Mouse (Mus musculus) erythroblast, embryonic 14.5 days (primary cell): ENCODE data around the gene Tgfbr1. TPM values are rescaled to one million over a fixed set of nuclear protein-coding genes. Genes with fewer than 3 reads are reported as not detected.

Source experiments
- H3K27me3 ChIP-seq: 2 replicates; pipeline ENCODE4 v1.6.1; 2012; ENCODE audit warnings: inconsistent platforms; ENCODE audit not compliant: control insufficient read depth
- H3K36me3 ChIP-seq: 2 replicates; pipeline ENCODE4 v1.6.1; 2012; ENCODE audit warnings: mild to moderate bottlenecking, inconsistent platforms; ENCODE audit not compliant: control insufficient read depth
- H3K4me1 ChIP-seq: 2 replicates; pipeline ENCODE4 v1.6.1; 2012; ENCODE audit warnings: inconsistent platforms; ENCODE audit not compliant: control insufficient read depth
- H3K4me3 ChIP-seq: replicated peaks from 2 replicates; pipeline ENCODE3; 2012; ENCODE audit warnings: moderate library complexity, mild to moderate bottlenecking, inconsistent platforms
- H3K9me3 ChIP-seq: 2 replicates; pipeline ENCODE4 v1.6.1; 2012; ENCODE audit warnings: low read length, inconsistent platforms, mixed read lengths; ENCODE audit not compliant: control insufficient read depth
- GATA1 ChIP-seq: IDR thresholded peaks from 2 replicates; pipeline ENCODE4 v1.6.1; 2012; ENCODE audit warnings: low read length, inconsistent platforms, mixed read lengths
- TAL1 ChIP-seq: IDR thresholded peaks from 3 replicates; pipeline ENCODE4 v1.6.1; 2012; ENCODE audit warnings: low read length, inconsistent platforms, mixed read lengths
- polyA plus RNA-seq: library from polyadenylated mRNA; stranded (reverse); fragments of >175 nt; gene quantifications from 2 replicates; pipeline ENCODE4 v1.2.3, GENCODE M21; 2012

The Tgfbr1 gene
- polyA plus RNA-seq, 1 experiment, result 0.03 TPM

GRCm38 (mm10) chr4:47404536-47404935, 51.5 kb downstream of the Tgfbr1 start:
- TF ChIP-seq GATA1 (no peak), TAL1 (no peak)
- Histone ChIP-seq H3K4me1 (no peaks in the 10 kb centered on the region), H3K4me3 (no peak overlapping the region), H3K27me3 (no peaks in the 10 kb centered on the region), H3K36me3 (peaks cover 2% of the 10 kb centered on the region; the same call in 1 of the 2 replicates), H3K9me3 (no peaks in the 10 kb centered on the region)

GRCm38 (mm10) chr4:47407161-47407560, 54.1 kb downstream of the Tgfbr1 start:
- TF ChIP-seq TAL1 (no peak), GATA1 (no peak)
- Histone ChIP-seq H3K9me3 (no peaks in the 10 kb centered on the region), H3K4me1 (no peaks in the 10 kb centered on the region), H3K4me3 (no peak overlapping the region), H3K27me3 (no peaks in the 10 kb centered on the region), H3K36me3 (peaks cover 2% of the 10 kb centered on the region; the same call in 1 of the 2 replicates)

DNA sequence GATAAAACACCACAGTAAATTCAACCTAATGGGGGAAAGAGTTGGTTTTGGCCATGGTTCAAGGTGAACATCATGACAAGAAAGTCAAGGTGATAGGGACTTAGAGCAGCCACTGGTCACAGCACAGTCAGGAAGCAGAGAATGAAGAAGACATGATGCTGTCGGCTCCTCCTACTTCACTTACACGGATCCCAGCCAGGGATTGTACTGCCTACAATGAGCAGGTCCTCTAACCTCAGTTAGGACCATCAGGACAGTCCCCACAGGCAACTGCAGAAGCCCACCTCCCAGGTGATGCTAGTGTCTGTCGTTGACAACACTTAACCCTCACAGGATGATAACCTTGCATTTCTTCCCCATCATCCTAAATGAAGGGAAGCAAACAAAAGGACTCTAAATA, 64.8 kb downstream of the Tgfbr1 start:
- TF ChIP-seq TAL1 (no peak), GATA1 (no peak)
- no peaks in the 10 kb centered on the region for H3K27me3 ChIP-seq
- no peaks in the 10 kb centered on the region for H3K9me3 ChIP-seq
- no peak overlapping the region for H3K4me3 ChIP-seq
- H3K4me1 ChIP-seq, result peaks cover 7% of the 10 kb centered on the region
- no peaks in the 10 kb centered on the region for H3K36me3 ChIP-seq

DNA sequence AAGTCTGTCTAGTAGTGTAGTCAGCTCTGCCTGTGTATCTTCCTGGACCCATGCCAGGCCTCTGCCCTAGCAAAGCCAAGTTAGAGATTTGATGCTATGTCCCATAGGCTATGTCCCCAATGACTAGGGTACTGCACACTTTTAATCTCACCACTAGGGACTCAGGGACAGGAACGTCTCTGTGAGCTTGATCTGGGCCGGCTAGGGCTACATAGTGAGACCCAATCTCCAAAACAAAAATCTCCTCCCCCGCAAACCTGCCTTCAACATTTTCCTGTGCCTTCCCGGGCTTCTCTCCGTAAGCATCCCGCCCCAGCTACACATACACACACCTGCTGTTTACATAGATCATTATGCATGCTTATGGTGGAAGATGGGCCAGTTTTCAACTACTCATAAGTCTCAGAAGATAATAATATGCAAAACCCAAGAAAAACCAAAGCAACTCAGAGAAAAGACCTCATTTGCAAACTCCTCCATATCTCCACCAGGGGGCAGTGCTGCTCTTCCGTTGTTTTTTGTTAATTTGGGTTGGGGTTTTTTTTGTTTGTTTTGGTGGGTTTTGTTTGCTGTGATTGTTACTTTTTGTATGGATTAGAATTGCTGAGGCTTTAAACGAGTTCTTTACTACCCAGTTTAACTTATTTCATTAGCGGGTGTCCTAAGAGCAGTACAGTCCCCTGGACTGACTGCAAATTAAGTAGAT, 66.4 kb downstream of the Tgfbr1 start:
- no peaks in the 10 kb centered on the region for H3K27me3 ChIP-seq
- no peak overlapping the region for H3K4me3 ChIP-seq
- peaks cover 7% of the 10 kb centered on the region for H3K4me1 ChIP-seq
- TF ChIP-seq TAL1, result no peak
- TF ChIP-seq GATA1, result no peak
- H3K9me3 ChIP-seq, result no peaks in the 10 kb centered on the region
- H3K36me3 ChIP-seq, result no peaks in the 10 kb centered on the region

DNA sequence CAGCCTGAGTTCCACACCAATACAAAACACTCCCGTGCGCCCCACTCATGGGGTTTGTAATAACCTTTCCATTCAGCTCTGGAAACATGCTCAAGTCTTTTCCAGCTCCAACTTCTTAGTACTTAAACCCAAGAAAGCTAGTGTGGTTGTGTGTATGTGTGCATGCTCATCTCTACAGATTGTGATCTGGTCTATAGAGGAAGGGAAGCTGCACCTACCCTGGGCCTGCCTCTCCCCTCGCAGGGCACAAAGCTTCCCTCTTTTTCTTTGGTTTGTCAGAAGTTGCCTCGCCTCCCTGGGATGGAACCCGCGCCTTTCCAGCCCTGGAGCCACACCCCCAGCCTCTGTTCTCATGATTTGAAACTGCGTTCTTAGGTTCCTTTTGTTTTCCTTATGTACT, 67.2 kb downstream of the Tgfbr1 start:
- no peak overlapping the region for H3K4me3 ChIP-seq
- H3K27me3 ChIP-seq, result no peaks in the 10 kb centered on the region
- TF ChIP-seq TAL1 (no peak), GATA1 (no peak)
- H3K36me3 ChIP-seq, result no peaks in the 10 kb centered on the region
- H3K4me1 ChIP-seq, result peaks cover 7% of the 10 kb centered on the region
- no peaks in the 10 kb centered on the region for H3K9me3 ChIP-seq

DNA sequence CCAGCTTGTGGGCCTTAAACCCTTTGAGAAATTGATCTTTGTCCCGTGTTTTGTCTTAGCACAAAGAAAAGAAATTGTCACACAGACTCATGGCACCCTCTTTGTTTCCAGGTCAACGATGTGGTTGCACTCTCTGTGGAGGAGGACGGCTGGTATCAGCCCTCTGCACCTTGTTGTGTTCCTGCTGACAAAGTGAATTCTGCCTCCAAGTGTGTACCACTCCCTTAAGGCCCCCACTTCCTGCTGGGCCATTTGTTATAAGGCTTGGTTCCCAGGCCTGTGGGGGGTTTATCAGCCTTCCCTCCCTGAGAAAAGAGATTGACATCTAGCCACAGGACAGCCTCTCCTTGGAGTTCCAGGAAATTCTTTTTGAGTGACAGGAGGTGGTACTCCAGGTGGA, 69.2 kb downstream of the Tgfbr1 start:
- Histone ChIP-seq H3K36me3 (no peaks in the 10 kb centered on the region), H3K9me3 (no peaks in the 10 kb centered on the region), H3K27me3 (no peaks in the 10 kb centered on the region), H3K4me1 (peaks cover 7% of the 10 kb centered on the region), H3K4me3 (no peak overlapping the region)
- TF ChIP-seq GATA1 (no peak), TAL1 (no peak)

DNA sequence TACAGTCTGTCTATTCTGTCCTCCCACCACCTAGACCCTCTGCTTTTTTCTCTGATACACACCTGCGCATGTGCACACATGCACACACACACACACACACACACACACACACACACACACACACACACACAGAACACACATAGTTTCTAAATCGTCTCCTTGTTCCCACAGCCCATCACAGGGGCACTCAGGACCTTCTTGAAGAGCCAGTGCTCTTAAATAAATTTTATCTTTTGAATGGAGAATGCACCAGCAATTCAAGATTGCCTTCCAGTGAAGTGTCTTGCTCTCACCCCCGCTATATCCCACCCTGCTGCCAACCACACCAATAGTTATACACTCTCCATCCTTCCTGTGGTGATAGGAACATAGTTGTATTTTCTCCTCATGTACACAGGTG, 69.9 kb downstream of the Tgfbr1 start:
- no peaks in the 10 kb centered on the region for H3K9me3 ChIP-seq
- peaks cover 7% of the 10 kb centered on the region for H3K4me1 ChIP-seq
- TF ChIP-seq GATA1 (no peak), TAL1 (no peak)
- no peaks in the 10 kb centered on the region for H3K36me3 ChIP-seq
- no peak overlapping the region for H3K4me3 ChIP-seq
- no peaks in the 10 kb centered on the region for H3K27me3 ChIP-seq

- no peaks in the 10 kb centered on the region for H3K36me3 ChIP-seq
- H3K9me3 ChIP-seq, result no peaks in the 10 kb centered on the region
- peaks cover 7% of the 10 kb centered on the region for H3K4me1 ChIP-seq
- H3K27me3 ChIP-seq, result no peaks in the 10 kb centered on the region
- TF ChIP-seq GATA1, result no peak
- no peak for TF ChIP-seq TAL1
- H3K4me3 ChIP-seq, result no peak overlapping the region
These were observed 71.4 kb downstream of the Tgfbr1 start for GRCm38 (mm10) chr4:47424376-47424775.

DNA sequence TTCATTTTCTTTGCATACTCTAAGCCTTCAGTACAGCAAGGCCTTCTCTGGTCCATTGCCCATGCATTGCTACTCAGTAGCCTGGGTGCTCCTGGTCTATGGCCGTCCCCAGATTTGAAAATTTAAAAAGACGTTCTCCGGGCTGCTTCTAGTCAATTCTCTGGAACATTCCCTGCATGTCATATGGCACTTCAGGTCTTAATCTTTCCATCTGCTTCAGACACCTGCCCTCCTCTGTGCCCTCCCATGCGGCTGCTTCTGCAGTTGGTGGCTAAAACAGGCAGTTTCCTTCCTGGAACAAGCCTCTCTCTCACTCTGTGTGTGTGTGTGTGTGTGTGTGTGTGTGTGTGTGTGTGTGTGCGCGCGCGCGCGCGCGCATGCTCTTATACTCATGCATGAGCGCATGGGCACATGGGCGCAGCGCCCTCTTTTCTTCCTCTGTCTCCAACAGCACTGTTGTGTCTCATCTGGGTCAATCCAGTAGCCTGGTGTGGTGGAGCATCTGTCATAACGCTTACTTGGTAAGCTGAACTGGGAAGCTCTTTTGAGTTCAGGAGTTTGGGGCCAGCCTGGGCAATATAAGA, 72.3 kb downstream of the Tgfbr1 start:
- Histone ChIP-seq H3K4me1 (peaks cover 7% of the 10 kb centered on the region), H3K9me3 (no peaks in the 10 kb centered on the region), H3K36me3 (no peaks in the 10 kb centered on the region), H3K4me3 (no peak overlapping the region), H3K27me3 (no peaks in the 10 kb centered on the region)
- TF ChIP-seq TAL1 (no peak), GATA1 (no peak)

- no peak for TF ChIP-seq GATA1
- TF ChIP-seq TAL1, result no peak
- no peak overlapping the region for H3K4me3 ChIP-seq
- H3K36me3 ChIP-seq, result no peaks in the 10 kb centered on the region
- H3K9me3 ChIP-seq, result no peaks in the 10 kb centered on the region
- H3K4me1 ChIP-seq, result peaks cover under 1% of the 10 kb centered on the region
- H3K27me3 ChIP-seq, result no peaks in the 10 kb centered on the region
These were observed 74.6 kb downstream of the Tgfbr1 start for GRCm38 (mm10) chr4:47427606-47428005.
